Mouse (Mus musculus) Muller cell, postnatal 12 days (primary cell): ENCODE measurements at regions not wholly inside any gene's neighbourhood (a gene's known extent, or its start where the extent isn't known, plus 50 kb on each side); places are given as distances from the start of the nearest gene placed in this dataset.

ENCODE experiments used
- DNase-seq: peaks from one replicate; pipeline ENCODE4 v3.0.0-alpha.2; 2015; ENCODE audit errors: inconsistent ontology term

DNA sequence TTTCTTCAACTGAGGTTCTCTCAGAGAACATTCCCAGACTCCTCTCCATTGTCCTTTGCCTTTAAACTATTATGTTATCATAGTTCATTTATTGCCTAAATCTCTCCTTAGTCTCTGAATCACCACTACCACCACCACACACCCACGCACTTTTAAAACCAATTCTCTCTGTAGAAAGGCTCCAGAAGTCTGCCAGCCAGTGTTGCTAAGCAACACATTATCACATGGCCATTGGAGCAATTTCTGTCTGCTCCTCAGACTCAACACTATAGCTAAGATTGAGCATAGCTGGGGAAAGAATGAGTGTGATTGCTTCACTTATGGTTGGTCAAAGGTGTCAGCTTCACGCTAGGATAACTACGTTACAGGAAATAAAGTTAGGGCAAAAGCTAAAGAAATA lies 59.3 kb downstream of the Trap1a start:
- DNase-seq, result peak; percentile 58

DNA sequence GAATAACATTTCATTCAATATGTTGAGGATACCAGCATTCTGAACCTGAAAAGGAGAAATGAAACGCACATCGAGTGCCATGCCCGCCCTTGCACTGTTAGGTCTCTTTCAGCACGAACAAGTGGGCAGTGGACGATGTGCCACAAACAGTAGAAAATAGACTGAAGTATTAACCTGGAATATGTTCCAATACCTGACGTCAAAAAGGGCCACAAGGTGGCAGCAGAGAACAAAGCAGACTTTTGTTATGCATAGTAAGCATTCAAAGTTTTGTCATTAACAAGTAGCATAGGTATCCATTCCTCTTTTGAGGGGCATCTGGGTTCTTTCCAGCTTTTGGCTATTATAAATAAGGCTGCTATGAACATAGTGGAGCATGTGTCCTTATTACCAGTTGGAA lies 63.5 kb upstream of the D330045A20Rik start:
- DNase-seq, result peak; percentile 3

DNA sequence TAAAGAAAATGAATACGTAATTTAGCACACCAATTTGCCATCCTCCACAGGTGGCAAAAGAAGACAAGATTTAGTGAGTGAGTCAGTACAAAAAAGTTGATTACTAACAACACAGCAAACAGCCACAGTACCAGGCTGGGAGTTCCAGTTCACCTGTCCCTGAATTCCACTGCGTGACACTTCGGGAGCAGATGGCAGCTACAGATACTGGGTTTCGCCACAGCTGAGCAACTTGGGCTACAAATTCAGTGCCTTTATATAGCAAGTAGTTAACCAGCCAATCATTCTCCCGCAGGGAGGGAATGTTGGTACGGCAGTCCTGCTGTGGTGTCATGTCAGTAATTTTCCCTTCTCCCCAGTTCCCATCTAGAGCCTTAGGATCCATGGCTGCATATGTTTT lies 60.3 kb upstream of the D330045A20Rik start:
- no peak for DNase-seq

DNA sequence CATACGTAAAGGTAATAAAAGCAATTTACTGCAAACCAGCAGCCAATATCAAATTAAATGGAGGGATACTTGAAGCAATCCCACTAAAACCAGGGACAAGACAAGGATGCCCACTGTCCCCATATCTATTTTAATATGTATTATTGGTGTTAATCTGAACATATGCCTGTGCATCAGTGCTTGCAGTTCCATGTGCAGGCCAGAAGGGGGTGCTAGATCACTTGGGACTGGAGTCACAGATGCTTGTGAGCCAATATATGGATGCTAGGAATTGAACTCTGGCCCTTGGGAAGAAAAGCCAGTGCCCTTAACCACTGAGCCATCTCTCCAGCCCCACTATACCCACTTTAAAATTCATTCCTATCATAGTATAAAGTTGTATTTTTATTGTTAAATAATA lies 55.9 kb upstream of the D330045A20Rik start:
- no peak for DNase-seq
